Mouse (Mus musculus) liver, embryonic 11.5 days (tissue): Measurements from ENCODE around the gene Tmem208. TPM values are rescaled to one million over a fixed set of nuclear protein-coding genes. Genes with fewer than 3 reads are reported as not detected.
A peak's percentile ranks its signal among the peaks of the same experiment; 100 is the strongest.
"Not testable (repeated sequence)": the region's sequence is repeated elsewhere in the genome, so short reads cannot be mapped to it uniquely, and the experiment has no call there.

Source experiments
- ATAC-seq: fragments of 200-750 bp; cut with Nextera tagmentation; replicated peaks from 2 replicates; pipeline ENCODE4 v1.8.0; 2017; ENCODE audit warnings: moderate number of reproducible peaks, mild to moderate bottlenecking, moderate TSS enrichment, moderate library complexity; ENCODE audit not compliant: low FRiP score
- DNase-seq: peaks from one replicate; pipeline ENCODE4 v3.0.0-alpha.2; 2017; ENCODE audit warnings: low spot score
- H3K27ac ChIP-seq: fragments of 300-500 bp; sonication (generic); 2 replicates; pipeline ENCODE4 v1.5.1; 2014; ENCODE audit warnings: mild to moderate bottlenecking, low read depth, low read length, control low read depth
- H3K27me3 ChIP-seq: fragments of 300-500 bp; sonication (generic); replicated peaks from 2 replicates; pipeline ENCODE4 v1.6.1; 2014; ENCODE audit warnings: low read length, mixed read lengths; ENCODE audit not compliant: control insufficient read depth, insufficient read depth
- H3K36me3 ChIP-seq: fragments of 300-500 bp; sonication (generic); 2 replicates; pipeline ENCODE4 v1.6.1; 2014; ENCODE audit warnings: mild to moderate bottlenecking, low read length, moderate library complexity, mixed read lengths; ENCODE audit not compliant: control insufficient read depth, insufficient read depth
- H3K4me1 ChIP-seq: fragments of 300-500 bp; sonication (generic); replicated peaks from 2 replicates; pipeline ENCODE4 v1.6.1; 2014; ENCODE audit warnings: low read length, mixed read lengths; ENCODE audit not compliant: control insufficient read depth, insufficient read depth
- H3K4me2 ChIP-seq: fragments of 300-500 bp; sonication (generic); 2 replicates; pipeline ENCODE4 v1.6.1; 2014; ENCODE audit warnings: mild to moderate bottlenecking, control low read depth, moderate library complexity
- H3K4me3 ChIP-seq: fragments of 300-500 bp; sonication (generic); 2 replicates; pipeline ENCODE4 v1.5.1; 2014; ENCODE audit warnings: low read depth, low read length, control low read depth
- H3K9ac ChIP-seq: fragments of 300-500 bp; sonication (generic); 2 replicates; pipeline ENCODE4 v1.6.1; 2014; ENCODE audit warnings: low read depth, low read length, control low read depth
- H3K9me3 ChIP-seq: fragments of 300-500 bp; sonication (generic); 2 replicates; pipeline ENCODE4 v1.6.1; 2016; ENCODE audit warnings: low read length, inconsistent platforms, mixed read lengths; ENCODE audit not compliant: control insufficient read depth
- WGBS: fragments of 180-500 bp; shearing (Covaris S2); extraction: QIAGEN DNeasy Blood & Tissue Kit; methylation state at CpG from one replicate; pipeline ENCODE4 v1.1.7; 2014; 5-methylcytosine and 5-hydroxymethylcytosine counted together
- polyA plus RNA-seq: library from polyadenylated mRNA; unstranded; fragments of >200 nt; fragmentation: Nextera tagmentation; extraction: Ambion mirVana; gene quantifications from 2 replicates; pipeline ENCODE4 v1.2.1, GENCODE M21; 2014

Tmem208 gene
- polyA plus RNA-seq, 1 experiment from 2014 or later = 138 TPM

DNA sequence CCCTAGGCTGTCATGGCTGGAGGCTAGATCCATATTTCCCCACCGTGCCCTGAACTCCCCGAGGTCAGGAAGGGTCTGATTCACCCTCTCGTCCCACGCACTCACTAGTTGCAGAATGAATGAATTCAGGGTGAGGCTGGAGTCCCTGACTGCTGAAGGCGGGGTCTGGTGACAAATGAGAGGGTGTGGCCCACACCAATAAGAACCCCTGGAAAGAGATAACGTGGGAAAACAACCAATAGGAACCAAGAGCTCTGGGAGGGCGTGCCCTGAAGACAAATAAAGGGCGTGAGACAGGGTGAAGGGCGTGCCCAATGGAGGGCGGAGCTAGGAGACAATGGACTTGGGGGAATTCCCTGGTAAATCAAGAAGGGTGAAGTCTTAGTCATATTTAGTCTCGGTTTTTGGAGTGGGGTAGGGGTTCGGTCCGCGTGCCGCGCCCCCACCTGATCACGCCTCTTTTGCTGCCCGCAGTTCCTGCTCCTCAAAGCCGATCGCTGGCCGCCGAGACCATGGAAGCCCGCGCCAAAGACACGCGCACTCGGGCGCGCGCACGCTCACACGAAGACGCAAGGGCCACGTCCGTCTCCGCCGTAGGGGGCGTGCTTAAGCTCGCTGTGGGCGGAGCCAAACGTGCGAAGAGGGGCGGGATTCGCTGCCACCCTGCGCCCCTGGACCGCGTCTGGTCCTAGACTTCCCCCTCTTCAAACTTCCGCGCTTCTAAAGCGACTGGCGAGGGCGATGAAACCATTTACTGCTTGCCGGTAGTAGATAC, 37.0 kb upstream of the Tmem208 start:
- ATAC-seq = peak; percentile 89
- peak overlapping the region; percentile 52 for H3K4me3 ChIP-seq
- peaks cover 2% of the 10 kb centered on the region; the same call in 1 of the 2 replicates for H3K36me3 ChIP-seq
- under 1% methylated on average over 53 of the region's 53 CpGs for WGBS
- H3K9ac ChIP-seq = peak overlapping the region; percentile 60
- H3K9me3 ChIP-seq = no peaks in the 10 kb centered on the region
- peaks cover 20% of the 10 kb centered on the region for H3K4me1 ChIP-seq
- peak overlapping the region; percentile 91 for H3K4me2 ChIP-seq
- H3K27ac ChIP-seq = peak overlapping the region; percentile 44
- peak; percentile 94 for DNase-seq
- peaks cover 25% of the 10 kb centered on the region for H3K27me3 ChIP-seq

- DNase-seq (peak; percentile 54), ATAC-seq (peak; percentile 24; the same call in 1 of the 2 replicates)
- H3K4me2 ChIP-seq = peak within 1 kb of the TSS; percentile 91
- H3K4me3 ChIP-seq = peak within 1 kb of the TSS; percentile 52
- H3K27ac ChIP-seq = peak within 1 kb of the TSS; percentile 44
- peaks cover 2% of the 10 kb centered on the region; the same call in 1 of the 2 replicates for H3K36me3 ChIP-seq
- WGBS = 5% methylated on average over 43 of the region's 43 CpGs
- H3K4me1 ChIP-seq = peaks cover 20% of the 10 kb centered on the region
- peaks cover 20% of the 10 kb centered on the region for H3K27me3 ChIP-seq
- H3K9me3 ChIP-seq = no peaks in the 10 kb centered on the region
- H3K9ac ChIP-seq = peak within 1 kb of the TSS; percentile 60
These were observed 36.2 kb upstream of the Tmem208 start, which contains the start of gene 4931428F04Rik for GRCm38 (mm10) chr8:105289805-105290460. TSS of gene 4931428F04Rik (minus strand) at chr8:105289864.

DNA sequence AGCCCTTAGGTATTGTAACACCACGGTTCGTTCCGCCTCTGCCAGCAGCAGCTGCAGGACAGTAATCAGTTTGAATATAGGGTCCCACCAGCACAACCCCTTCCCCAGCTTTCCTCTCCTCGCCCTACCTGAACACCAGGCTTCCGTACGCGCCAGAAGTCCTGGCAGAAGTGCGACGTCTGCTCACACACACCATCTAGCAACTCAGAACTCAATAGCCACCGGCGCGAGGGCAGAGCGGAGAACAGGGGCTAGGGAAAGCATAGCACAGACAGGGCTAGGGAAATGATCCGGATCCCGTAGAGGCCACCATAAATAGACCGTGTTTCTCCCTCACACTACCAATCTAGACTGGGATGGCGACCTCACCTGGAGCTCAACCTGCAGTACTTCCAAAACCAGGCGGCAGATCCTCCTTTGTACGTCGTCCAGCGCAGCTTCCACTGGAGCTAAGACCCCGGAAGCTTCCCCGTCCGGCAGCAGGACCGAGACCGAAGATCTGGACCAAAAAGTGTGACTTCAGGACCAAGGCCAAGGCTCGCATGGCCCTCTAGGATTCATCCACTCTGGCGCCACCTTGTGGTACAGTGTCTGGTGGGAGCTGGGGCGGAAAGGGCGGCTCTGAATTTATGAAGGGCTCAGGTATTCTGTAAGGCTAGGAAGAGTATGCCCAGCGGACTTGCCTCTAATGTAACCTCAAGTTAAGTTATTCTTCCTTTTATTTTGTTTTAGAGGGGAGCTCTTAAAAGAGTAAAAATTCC, 35.4 kb upstream of the Tmem208 start:
- no peak overlapping the region for H3K9ac ChIP-seq
- peak overlapping the region; percentile 52 for H3K4me3 ChIP-seq
- 16% methylated on average over 31 of the region's 31 CpGs for WGBS
- H3K9me3 ChIP-seq = no peaks in the 10 kb centered on the region
- DNase-seq (peak; percentile 85), ATAC-seq (0 out of 2 replicates have a peak, but pooled peaks have one; percentile 13)
- H3K4me2 ChIP-seq = peak overlapping the region; percentile 91
- H3K27ac ChIP-seq = no peak overlapping the region
- peaks cover 20% of the 10 kb centered on the region for H3K4me1 ChIP-seq
- H3K27me3 ChIP-seq = peaks cover 14% of the 10 kb centered on the region
- peaks cover 2% of the 10 kb centered on the region; the same call in 1 of the 2 replicates for H3K36me3 ChIP-seq

DNA sequence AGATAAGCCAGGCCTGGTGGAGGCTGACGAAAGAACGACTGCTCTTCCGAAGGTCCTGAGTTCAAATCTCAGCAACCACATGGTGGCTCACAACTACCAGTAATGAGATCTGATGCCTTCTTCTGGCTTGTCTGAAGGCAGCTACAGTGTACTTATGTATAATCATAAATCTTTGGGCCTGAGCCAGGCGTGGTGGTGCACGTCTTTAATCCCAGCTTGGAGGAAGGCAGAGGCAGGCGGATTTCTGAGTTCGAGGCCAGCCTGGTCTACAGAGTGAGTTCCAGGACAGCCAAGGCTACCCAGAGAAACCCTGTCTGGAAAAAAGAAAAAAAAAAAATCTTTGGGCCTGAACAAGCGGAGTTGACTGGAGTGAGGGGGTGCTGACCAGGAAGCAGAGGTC, 34.8 kb upstream of the Tmem208 start:
- peaks cover 13% of the 10 kb centered on the region for H3K27me3 ChIP-seq
- H3K9ac ChIP-seq, DNase-seq, H3K4me3 ChIP-seq, ATAC-seq, H3K36me3 ChIP-seq, H3K4me2 ChIP-seq, H3K9me3 ChIP-seq, H3K27ac ChIP-seq: not testable (repeated sequence)
- H3K4me1 ChIP-seq = peaks cover 24% of the 10 kb centered on the region
- 80% methylated on average over 8 of the region's 8 CpGs for WGBS

GRCm38 (mm10) chr8:105291802-105292201, 34.4 kb upstream of the Tmem208 start:
- not testable (repeated sequence) for H3K9ac ChIP-seq, H3K36me3 ChIP-seq, H3K4me3 ChIP-seq, H3K27ac ChIP-seq, DNase-seq, ATAC-seq, H3K9me3 ChIP-seq, H3K4me2 ChIP-seq
- Histone ChIP-seq H3K4me1 (peaks cover 28% of the 10 kb centered on the region), H3K27me3 (peaks cover 13% of the 10 kb centered on the region)
- WGBS = 60% methylated on average over 3 of the region's 3 CpGs

GRCm38 (mm10) chr8:105292471-105292870, 33.7 kb upstream of the Tmem208 start:
- Histone ChIP-seq H3K4me3 (no peak overlapping the region), H3K36me3 (peaks cover 2% of the 10 kb centered on the region; the same call in 1 of the 2 replicates), H3K9me3 (no peaks in the 10 kb centered on the region), H3K27me3 (peaks cover 13% of the 10 kb centered on the region), H3K4me1 (peaks cover 28% of the 10 kb centered on the region), H3K27ac (no peak overlapping the region), H3K9ac (no peak overlapping the region), H3K4me2 (no peak overlapping the region)
- no peak for ATAC-seq
- 69% methylated on average over 7 of the region's 7 CpGs for WGBS
- no peak for DNase-seq

DNA sequence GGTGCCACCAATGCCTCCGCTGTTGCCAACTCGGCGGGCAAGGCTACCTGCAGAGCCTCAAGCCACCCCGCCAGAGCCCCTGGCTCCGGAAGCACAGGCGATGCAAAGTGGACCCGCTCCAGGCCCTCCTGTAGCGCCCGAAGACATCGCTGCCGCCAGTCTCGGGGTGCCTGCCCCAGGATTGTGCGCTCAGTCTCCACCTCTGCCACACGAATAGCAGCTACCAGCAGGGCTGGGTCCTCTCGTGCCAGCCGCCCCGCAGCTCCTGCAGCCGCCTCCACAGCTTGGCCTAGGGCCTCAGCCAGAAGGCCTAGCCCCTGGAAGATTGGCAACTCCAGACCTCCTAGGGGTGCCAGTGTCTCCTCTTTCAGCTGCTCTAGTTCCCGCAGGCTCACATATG, 32.7 kb upstream of the Tmem208 start:
- 72% methylated on average over 19 of the region's 19 CpGs for WGBS

GRCm38 (mm10) chr8:105294776-105295175, 31.4 kb upstream of the Tmem208 start:
- Histone ChIP-seq H3K4me3 (peak overlapping the region; percentile 26), H3K9ac (peak overlapping the region; percentile 10; the same call in 1 of the 2 replicates), H3K27ac (no peak overlapping the region), H3K27me3 (peaks cover 11% of the 10 kb centered on the region), H3K36me3 (peaks cover 9% of the 10 kb centered on the region; the same call in 1 of the 2 replicates), H3K4me1 (peaks cover 30% of the 10 kb centered on the region), H3K4me2 (peak overlapping the region; percentile 76), H3K9me3 (no peaks in the 10 kb centered on the region)
- WGBS = 73% methylated on average over 9 of the region's 9 CpGs
- ATAC-seq (no peak), DNase-seq (no peak)

More for the DNA sequence above, 32.7 kb upstream of the Tmem208 start:
- H3K4me3 ChIP-seq = no peak overlapping the region
- peaks cover 3% of the 10 kb centered on the region; the same call in 1 of the 2 replicates for H3K36me3 ChIP-seq
- H3K4me2 ChIP-seq = no peak overlapping the region
- H3K27ac ChIP-seq = no peak overlapping the region
- H3K27me3 ChIP-seq = peaks cover 13% of the 10 kb centered on the region
- H3K9me3 ChIP-seq = no peaks in the 10 kb centered on the region
- DNase-seq (no peak), ATAC-seq (no peak)
- no peak overlapping the region for H3K9ac ChIP-seq
- peaks cover 28% of the 10 kb centered on the region for H3K4me1 ChIP-seq
